Mouse (Mus musculus): Measurements from ENCODE around the gene Ptprn2. TPM values are rescaled to one million over a fixed set of nuclear protein-coding genes. Genes with fewer than 3 reads are reported as not detected.

Gene Ptprn2
- polyA plus RNA-seq, 1 experiment, result 1.2 TPM

DNA sequence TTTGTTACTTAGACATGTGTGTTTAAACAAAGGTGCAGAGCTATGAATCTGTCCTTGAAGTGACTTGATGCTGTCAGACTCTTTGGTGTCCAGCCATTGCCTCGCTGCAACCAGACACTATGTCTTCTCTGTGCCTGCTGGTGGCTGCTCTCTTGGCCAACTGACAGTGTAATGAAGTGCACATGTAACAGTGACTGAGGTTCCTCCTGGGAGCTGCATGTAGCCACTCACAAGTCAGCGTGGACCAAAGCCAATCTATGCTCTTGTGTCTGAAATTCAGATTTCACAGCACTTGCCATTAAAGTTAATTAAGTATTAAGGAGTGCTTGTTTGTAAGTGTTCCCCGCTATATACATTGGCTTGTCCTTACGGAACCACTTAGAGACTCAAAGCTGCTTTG lies 537.7 kb downstream of the Ptprn2 start:
- no peak for DNase-seq
- TF ChIP-seq CTCF (IDR thresholded peaks at IDR 0.05; ENCODE audit: borderline replicate concordance, control insufficient read depth, extremely low read depth, insufficient read depth, low read length, poor library complexity) (no peak), POLR2A (IDR thresholded peaks at IDR 0.05; ENCODE audit: control insufficient read depth, extremely low read depth, insufficient read depth, low read length, poor library complexity) (no peak)
- no peaks in the 10 kb centered on the region for H3K27me3 ChIP-seq (ENCODE audit: control insufficient read depth, insufficient read depth, low read length)
- H3K4me1 ChIP-seq (replicated peaks; ENCODE audit: control insufficient read depth, insufficient read depth, low read length), result no peaks in the 10 kb centered on the region
- no peak overlapping the region for H3K27ac ChIP-seq (ENCODE audit: control insufficient read depth, insufficient read depth, low read length)
- no peak overlapping the region for H3K4me3 ChIP-seq (ENCODE audit: control insufficient read depth, insufficient read depth, low read length)
- 87% methylated on average over 4 of the region's 4 CpGs for WGBS
- no peaks in the 10 kb centered on the region for H3K36me3 ChIP-seq (ENCODE audit: control insufficient read depth, insufficient read depth, low read length)

- Histone ChIP-seq H3K27me3 (ENCODE audit: control insufficient read depth, insufficient read depth, low read length) (no peaks in the 10 kb centered on the region), H3K27ac (ENCODE audit: control insufficient read depth, insufficient read depth, low read length) (no peak overlapping the region), H3K4me3 (ENCODE audit: control insufficient read depth, insufficient read depth, low read length) (no peak overlapping the region), H3K4me1 (replicated peaks; ENCODE audit: control insufficient read depth, insufficient read depth, low read length) (no peaks in the 10 kb centered on the region), H3K36me3 (ENCODE audit: control insufficient read depth, insufficient read depth, low read length) (no peaks in the 10 kb centered on the region)
- TF ChIP-seq CTCF (IDR thresholded peaks at IDR 0.05; ENCODE audit: borderline replicate concordance, control insufficient read depth, extremely low read depth, insufficient read depth, low read length, poor library complexity), result no peak
- no peak for TF ChIP-seq POLR2A (IDR thresholded peaks at IDR 0.05; ENCODE audit: control insufficient read depth, extremely low read depth, insufficient read depth, low read length, poor library complexity)
- 92% methylated on average over 4 of the region's 4 CpGs for WGBS
- DNase-seq, result no peak
Measured at GRCm38 (mm10) chr12:117024916-117025315, 539.4 kb downstream of the Ptprn2 start.

DNA sequence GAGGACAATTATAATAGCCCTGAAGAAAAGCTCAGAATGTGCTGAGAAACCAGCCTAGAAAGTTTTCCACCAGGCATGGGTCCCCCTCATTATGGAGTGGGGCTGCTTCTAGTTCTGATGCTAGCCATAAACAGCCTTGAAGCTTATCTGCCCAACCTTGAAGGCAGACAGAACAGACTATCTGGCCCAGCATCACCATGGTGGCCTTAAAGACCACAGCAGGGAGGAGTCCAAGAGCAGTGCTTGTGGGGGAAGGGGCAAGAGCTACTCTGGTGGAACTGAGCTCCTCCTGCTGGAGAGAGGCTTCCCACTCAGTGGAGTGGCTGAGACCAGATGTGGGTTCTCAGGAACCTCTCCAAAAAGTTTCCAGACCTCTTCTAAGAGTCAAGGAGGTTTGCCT lies 540.2 kb downstream of the Ptprn2 start:
- no peak for DNase-seq
- no peaks in the 10 kb centered on the region for H3K36me3 ChIP-seq (ENCODE audit: control insufficient read depth, insufficient read depth, low read length)
- H3K4me3 ChIP-seq (ENCODE audit: control insufficient read depth, insufficient read depth, low read length), result no peak overlapping the region
- H3K27ac ChIP-seq (ENCODE audit: control insufficient read depth, insufficient read depth, low read length), result no peak overlapping the region
- TF ChIP-seq POLR2A (IDR thresholded peaks at IDR 0.05; ENCODE audit: control insufficient read depth, extremely low read depth, insufficient read depth, low read length, poor library complexity) (no peak), CTCF (IDR thresholded peaks at IDR 0.05; ENCODE audit: borderline replicate concordance, control insufficient read depth, extremely low read depth, insufficient read depth, low read length, poor library complexity) (no peak)
- no peaks in the 10 kb centered on the region for H3K4me1 ChIP-seq (replicated peaks; ENCODE audit: control insufficient read depth, insufficient read depth, low read length)
- no peaks in the 10 kb centered on the region for H3K27me3 ChIP-seq (ENCODE audit: control insufficient read depth, insufficient read depth, low read length)

DNA sequence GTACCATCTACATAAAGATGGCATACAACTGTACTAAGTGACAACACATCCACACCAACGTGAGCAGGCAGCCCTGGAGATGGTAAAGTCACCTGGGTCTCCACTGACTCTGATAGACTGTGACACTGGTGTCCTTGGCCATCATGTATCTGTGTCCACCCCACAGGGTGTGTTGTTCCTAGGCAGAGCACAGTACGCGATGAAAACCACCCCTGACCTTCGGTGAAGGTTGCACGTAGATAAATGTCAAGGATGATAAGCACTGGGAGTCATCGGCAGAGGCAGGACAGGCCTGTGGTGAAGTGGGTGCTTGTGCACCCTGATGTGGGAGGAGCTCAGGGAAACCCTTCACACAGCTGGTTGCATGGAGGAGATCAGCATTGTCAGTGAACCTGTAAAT lies 541.8 kb downstream of the Ptprn2 start:
- DNase-seq, result no peak
- H3K27ac ChIP-seq (ENCODE audit: control insufficient read depth, insufficient read depth, low read length), result no peak overlapping the region
- H3K4me3 ChIP-seq (ENCODE audit: control insufficient read depth, insufficient read depth, low read length), result no peak overlapping the region
- H3K4me1 ChIP-seq (replicated peaks; ENCODE audit: control insufficient read depth, insufficient read depth, low read length), result no peaks in the 10 kb centered on the region
- 82% methylated on average over 6 of the region's 6 CpGs for WGBS
- no peaks in the 10 kb centered on the region for H3K36me3 ChIP-seq (ENCODE audit: control insufficient read depth, insufficient read depth, low read length)
- TF ChIP-seq POLR2A (IDR thresholded peaks at IDR 0.05; ENCODE audit: control insufficient read depth, extremely low read depth, insufficient read depth, low read length, poor library complexity), result no peak
- TF ChIP-seq CTCF (IDR thresholded peaks at IDR 0.05; ENCODE audit: borderline replicate concordance, control insufficient read depth, extremely low read depth, insufficient read depth, low read length, poor library complexity), result no peak
- H3K27me3 ChIP-seq (ENCODE audit: control insufficient read depth, insufficient read depth, low read length), result no peaks in the 10 kb centered on the region

- TF ChIP-seq CTCF (IDR thresholded peaks at IDR 0.05; ENCODE audit: borderline replicate concordance, control insufficient read depth, extremely low read depth, insufficient read depth, low read length, poor library complexity), result no peak
Measured at GRCm38 (mm10) chr12:117028333-117028961, 542.9 kb downstream of the Ptprn2 start.

GRCm38 (mm10) chr12:117033172-117033571 lies 547.7 kb downstream of the Ptprn2 start:
- H3K4me3 ChIP-seq (ENCODE audit: control insufficient read depth, insufficient read depth, low read length), result no peak overlapping the region
- no peak for DNase-seq
- H3K36me3 ChIP-seq (ENCODE audit: control insufficient read depth, insufficient read depth, low read length), result no peaks in the 10 kb centered on the region
- no peak overlapping the region for H3K27ac ChIP-seq (ENCODE audit: control insufficient read depth, insufficient read depth, low read length)
- H3K4me1 ChIP-seq (replicated peaks; ENCODE audit: control insufficient read depth, insufficient read depth, low read length), result no peaks in the 10 kb centered on the region
- TF ChIP-seq CTCF (IDR thresholded peaks at IDR 0.05; ENCODE audit: borderline replicate concordance, control insufficient read depth, extremely low read depth, insufficient read depth, low read length, poor library complexity) (no peak), POLR2A (IDR thresholded peaks at IDR 0.05; ENCODE audit: control insufficient read depth, extremely low read depth, insufficient read depth, low read length, poor library complexity) (no peak)
- no peaks in the 10 kb centered on the region for H3K27me3 ChIP-seq (ENCODE audit: control insufficient read depth, insufficient read depth, low read length)
- WGBS, result 100% methylated on average over 1 of the region's 1 CpGs

More at GRCm38 (mm10) chr12:117028333-117028961, 542.9 kb downstream of the Ptprn2 start:
- Histone ChIP-seq H3K27ac (ENCODE audit: control insufficient read depth, insufficient read depth, low read length) (no peak overlapping the region), H3K36me3 (ENCODE audit: control insufficient read depth, insufficient read depth, low read length) (no peaks in the 10 kb centered on the region), H3K4me1 (replicated peaks; ENCODE audit: control insufficient read depth, insufficient read depth, low read length) (no peaks in the 10 kb centered on the region), H3K4me3 (ENCODE audit: control insufficient read depth, insufficient read depth, low read length) (no peak overlapping the region), H3K27me3 (ENCODE audit: control insufficient read depth, insufficient read depth, low read length) (no peaks in the 10 kb centered on the region)
- WGBS, result 86% methylated on average over 5 of the region's 5 CpGs
- DNase-seq, result no peak

GRCm38 (mm10) chr12:117034506-117034905 lies 549.0 kb downstream of the Ptprn2 start:
- H3K4me3 ChIP-seq (ENCODE audit: control insufficient read depth, insufficient read depth, low read length), result no peak overlapping the region
- DNase-seq, result no peak
- H3K4me1 ChIP-seq (replicated peaks; ENCODE audit: control insufficient read depth, insufficient read depth, low read length), result no peaks in the 10 kb centered on the region
- no peaks in the 10 kb centered on the region for H3K36me3 ChIP-seq (ENCODE audit: control insufficient read depth, insufficient read depth, low read length)
- H3K27me3 ChIP-seq (ENCODE audit: control insufficient read depth, insufficient read depth, low read length), result no peaks in the 10 kb centered on the region
- 95% methylated on average over 3 of the region's 3 CpGs for WGBS
- no peak overlapping the region for H3K27ac ChIP-seq (ENCODE audit: control insufficient read depth, insufficient read depth, low read length)
- TF ChIP-seq POLR2A (IDR thresholded peaks at IDR 0.05; ENCODE audit: control insufficient read depth, extremely low read depth, insufficient read depth, low read length, poor library complexity) (no peak), CTCF (IDR thresholded peaks at IDR 0.05; ENCODE audit: borderline replicate concordance, control insufficient read depth, extremely low read depth, insufficient read depth, low read length, poor library complexity) (no peak)
